Mouse (Mus musculus) T-helper 1 cell (primary cell): Measurements from ENCODE around the gene Hoxd10.

Source experiments
- in situ Hi-C: fragments of 300-600 bp; cut with MboI, MseI; formaldehyde crosslinking; loops from one replicate; pipeline ENCODE4 v1.15.1; 2025; ENCODE audit warnings: high pct_unique_total_duplicates

Hoxd10 gene

DNA sequence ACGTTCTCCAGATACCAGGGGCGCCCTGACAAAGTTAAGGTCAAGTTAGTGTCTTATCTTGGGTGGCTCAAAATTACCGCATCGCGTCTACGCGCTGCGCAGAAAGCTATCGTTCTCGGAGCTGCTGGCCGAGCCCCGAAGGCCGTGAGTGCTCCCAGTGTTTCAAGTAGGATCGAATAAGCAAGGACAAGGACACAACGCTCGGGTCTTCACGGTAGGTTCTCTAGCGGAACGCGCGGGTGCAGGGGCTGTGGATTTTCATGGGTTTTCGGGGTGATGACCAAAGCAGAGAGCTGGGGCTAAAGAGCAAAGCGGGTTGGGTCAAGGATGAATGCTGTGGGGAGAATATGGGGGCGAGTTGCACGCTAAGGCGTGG, 12.1 kb upstream of the Hoxd10 start:
- in situ Hi-C loops = no loop called here

DNA sequence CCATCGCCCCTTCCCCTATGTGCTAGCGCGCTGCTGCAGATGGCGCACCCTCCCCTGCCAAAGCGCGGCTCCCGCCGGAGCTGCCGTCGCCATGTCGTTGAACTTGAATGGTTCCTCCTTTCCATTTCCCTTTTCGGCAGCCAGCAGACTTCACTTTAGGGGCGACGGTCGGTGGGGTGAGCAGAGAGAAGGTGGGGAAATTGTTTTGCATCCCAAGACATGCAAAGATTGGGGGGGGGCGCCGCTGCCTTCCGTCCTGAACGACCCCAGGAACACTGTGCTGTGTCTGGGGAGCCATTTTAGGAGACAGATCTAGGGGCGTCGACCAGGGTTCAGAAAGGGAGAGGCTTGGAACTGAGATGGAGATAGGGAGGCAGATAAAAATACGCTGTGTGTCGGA, 11.7 kb upstream of the Hoxd10 start:
- in situ Hi-C loops = loop anchor here (10.0 kb wide), 1 partner anchor 1095 kb away; the partner anchor contains the start of gene Chrna1

- in situ Hi-C loops = loop anchor here (10.0 kb wide), 1 partner anchor 1096 kb away; the partner anchor contains the start of gene Chrna1
Measured at GRCm38 (mm10) chr2:74680561-74681398, 10.9 kb upstream of the Hoxd10 start.

DNA sequence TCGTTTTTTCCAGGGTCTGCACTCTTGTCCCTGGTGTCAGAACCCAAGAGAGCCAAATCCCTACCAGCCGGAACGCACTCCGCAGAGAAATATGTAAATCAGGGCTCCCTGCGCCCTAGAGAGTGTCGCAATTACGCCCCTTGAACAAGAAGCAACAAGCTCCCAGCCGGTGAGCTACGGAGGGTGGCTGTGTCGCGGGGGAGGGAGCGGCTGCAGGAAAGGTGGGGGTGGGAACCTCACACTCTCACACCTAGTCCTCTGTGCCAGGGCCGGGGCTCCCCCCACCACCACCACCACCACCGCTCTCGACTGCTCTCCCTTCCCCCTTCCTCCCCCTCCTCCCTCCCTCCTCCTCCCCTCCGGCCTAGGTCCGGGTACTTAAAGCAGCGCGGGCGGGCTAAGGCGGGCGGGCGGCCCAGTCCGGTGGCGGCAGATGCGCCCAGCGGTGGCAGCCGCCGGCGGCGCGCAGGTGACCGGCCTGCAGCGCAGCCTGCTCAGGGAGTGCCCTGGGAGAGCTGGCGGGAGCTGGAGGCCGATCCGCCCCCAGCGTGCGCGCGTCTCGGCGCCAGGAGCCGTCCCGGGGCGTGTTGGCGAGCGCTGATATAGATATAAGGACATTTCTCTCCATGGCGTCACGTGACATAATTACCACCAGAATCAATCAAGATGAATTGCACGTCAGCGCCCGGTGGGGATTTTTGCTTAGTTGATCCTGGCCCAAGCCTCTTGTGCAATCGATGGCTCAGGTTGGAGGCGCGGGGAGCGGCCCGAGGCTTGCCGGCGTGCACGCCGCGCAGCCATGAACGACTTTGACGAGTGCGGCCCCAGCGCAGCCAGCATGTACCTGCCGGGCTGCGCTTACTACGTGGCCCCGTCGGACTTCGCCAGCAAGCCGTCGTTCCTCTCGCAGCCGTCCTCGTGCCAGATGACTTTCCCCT, 9.9 kb upstream of the Hoxd10 start:
- in situ Hi-C loops = loop anchor here (10.0 kb wide), 1 partner anchor 1097 kb away; the partner anchor contains the start of gene Chrna1

GRCm38 (mm10) chr2:74682796-74683195, 8.9 kb upstream of the Hoxd10 start:
- in situ Hi-C loops = loop anchor here (10.0 kb wide), 1 partner anchor 1098 kb away; the partner anchor contains the start of gene Chrna1

DNA sequence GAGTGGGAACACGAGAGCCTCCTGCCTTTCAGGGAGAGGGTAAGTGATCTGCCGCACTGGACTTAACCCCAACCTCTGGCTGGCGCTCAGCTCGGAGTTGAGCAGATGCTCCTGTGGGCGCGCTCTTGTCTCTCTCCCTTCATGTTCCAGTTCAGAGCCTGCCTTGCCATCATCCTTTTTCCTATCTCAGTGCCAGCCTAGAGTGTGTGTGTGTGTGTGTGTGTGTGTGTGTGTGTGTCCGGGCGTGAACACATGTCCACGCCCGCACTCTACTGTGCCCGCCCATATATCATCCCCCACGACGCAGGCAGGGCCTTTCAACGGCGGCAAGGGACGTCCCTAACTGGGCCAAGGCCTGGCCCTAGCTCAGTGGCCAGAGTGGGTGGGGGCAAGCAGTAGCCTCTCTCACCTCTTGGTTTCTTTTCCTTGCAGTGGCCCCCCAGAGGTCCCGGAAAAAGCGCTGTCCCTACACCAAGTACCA, 8.2 kb upstream of the Hoxd10 start:
- in situ Hi-C loops = loop anchor here (10.0 kb wide), 1 partner anchor 1099 kb away; the partner anchor contains the start of gene Chrna1

- in situ Hi-C loops = loop anchor here (10.0 kb wide), 1 partner anchor 1099 kb away; the partner anchor contains the start of gene Chrna1
Measured at GRCm38 (mm10) chr2:74684106-74684505, 7.6 kb upstream of the Hoxd10 start.

- in situ Hi-C loops = loop anchor here (10.0 kb wide), 1 partner anchor 1100 kb away; the partner anchor contains the start of gene Chrna1
Measured at GRCm38 (mm10) chr2:74685059-74685603, 6.6 kb upstream of the Hoxd10 start.

DNA sequence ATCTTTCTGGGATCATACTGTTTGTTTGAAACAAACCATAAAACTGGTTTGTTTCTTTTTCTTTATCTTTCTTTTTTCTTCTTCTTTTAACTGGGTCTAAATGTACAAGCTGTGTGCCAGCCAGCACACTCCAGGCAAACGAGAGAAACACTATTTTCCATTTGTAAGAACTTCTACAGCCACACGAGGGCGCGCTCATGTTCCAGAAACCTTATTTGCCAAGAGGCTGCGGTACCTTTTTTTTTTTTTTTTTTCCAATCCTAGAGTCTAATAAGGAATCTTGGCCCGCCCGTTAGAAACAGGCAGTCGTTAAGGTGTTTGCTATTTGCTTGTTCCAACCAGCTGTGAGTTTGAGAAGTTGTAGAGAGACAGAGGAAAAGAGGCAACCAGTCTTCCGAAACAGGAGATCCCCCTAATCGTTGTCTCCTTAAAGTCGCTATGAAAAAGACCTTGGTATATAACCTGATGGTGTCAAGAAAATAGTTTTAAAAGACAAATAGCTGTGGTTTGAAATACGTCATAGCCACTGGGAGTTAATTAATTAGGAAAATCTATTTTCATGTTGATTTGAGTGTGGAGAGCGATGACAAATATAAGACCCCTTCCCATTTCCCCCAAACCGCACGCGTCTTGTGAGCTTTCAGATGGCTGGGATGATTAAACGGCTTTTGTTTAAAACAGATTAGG, 5.3 kb upstream of the Hoxd10 start:
- in situ Hi-C loops = loop anchor here (10.0 kb wide), 1 partner anchor 1102 kb away; the partner anchor contains the start of gene Chrna1

- in situ Hi-C loops = loop anchor here (10.0 kb wide), 1 partner anchor 1102 kb away; the partner anchor contains the start of gene Chrna1
Measured at GRCm38 (mm10) chr2:74686988-74687697, 4.6 kb upstream of the Hoxd10 start.

DNA sequence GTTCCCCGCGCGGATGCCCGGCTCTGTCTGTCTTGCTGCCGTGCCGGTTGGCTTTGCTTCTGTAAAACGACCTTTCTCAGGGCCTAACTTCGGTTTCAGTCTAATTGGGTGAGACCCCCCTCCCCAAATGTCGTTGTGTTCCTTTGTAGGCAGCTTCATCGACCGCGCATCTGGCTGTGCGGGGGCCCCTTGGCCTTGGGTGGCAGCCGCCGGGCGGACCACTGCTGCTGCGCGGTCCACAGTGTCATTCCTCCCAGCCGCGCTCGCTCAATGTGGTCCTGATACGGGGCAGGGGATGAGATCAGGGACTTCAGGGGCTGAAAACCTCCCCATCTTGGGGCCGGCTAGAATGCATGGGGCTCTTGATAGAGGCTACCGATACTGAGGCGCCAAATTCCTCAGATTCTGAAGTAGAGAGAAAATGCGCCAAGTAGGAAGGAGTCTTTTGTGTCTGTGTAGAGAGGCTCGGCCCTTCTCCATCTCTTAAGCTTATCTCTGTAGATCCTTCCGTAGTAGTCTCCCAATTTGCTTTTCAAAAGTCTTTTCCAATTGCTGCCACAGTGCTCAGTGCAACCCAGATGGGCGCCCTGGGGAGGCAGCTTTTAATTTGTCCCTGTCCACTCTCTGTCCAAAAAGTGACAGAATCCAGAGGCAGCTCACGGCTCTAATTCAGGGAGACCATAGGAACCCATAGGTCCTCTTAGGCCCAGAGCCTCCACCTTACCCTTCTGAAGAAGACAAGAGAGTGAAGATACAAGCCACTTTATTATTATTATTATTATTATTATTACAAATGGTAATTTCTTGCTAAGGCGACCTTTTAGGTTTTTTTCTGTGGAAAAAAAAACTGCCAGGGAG, 3.8 kb upstream of the Hoxd10 start:
- in situ Hi-C loops = loop anchor here (10.0 kb wide), 1 partner anchor 1103 kb away; the partner anchor contains the start of gene Chrna1

- in situ Hi-C loops = loop anchor here (10.0 kb wide), 1 partner anchor 1104 kb away; the partner anchor contains the start of gene Chrna1
Measured at GRCm38 (mm10) chr2:74688795-74689573, 2.7 kb upstream of the Hoxd10 start.

GRCm38 (mm10) chr2:74689574-74690337, 2.0 kb upstream of the Hoxd10 start:
- in situ Hi-C loops = loop anchor here (5.0 to 10.0 kb wide), 3 partner anchors 48 to 1105 kb away; partner anchors contain the start of gene Chrna1

- in situ Hi-C loops = loop anchor here (5.0 to 10.0 kb wide), 2 partner anchors 47 to 904 kb away; no protein-coding TSS in a partner anchor
Measured at GRCm38 (mm10) chr2:74690338-74690716, 1.4 kb upstream of the Hoxd10 start.

DNA sequence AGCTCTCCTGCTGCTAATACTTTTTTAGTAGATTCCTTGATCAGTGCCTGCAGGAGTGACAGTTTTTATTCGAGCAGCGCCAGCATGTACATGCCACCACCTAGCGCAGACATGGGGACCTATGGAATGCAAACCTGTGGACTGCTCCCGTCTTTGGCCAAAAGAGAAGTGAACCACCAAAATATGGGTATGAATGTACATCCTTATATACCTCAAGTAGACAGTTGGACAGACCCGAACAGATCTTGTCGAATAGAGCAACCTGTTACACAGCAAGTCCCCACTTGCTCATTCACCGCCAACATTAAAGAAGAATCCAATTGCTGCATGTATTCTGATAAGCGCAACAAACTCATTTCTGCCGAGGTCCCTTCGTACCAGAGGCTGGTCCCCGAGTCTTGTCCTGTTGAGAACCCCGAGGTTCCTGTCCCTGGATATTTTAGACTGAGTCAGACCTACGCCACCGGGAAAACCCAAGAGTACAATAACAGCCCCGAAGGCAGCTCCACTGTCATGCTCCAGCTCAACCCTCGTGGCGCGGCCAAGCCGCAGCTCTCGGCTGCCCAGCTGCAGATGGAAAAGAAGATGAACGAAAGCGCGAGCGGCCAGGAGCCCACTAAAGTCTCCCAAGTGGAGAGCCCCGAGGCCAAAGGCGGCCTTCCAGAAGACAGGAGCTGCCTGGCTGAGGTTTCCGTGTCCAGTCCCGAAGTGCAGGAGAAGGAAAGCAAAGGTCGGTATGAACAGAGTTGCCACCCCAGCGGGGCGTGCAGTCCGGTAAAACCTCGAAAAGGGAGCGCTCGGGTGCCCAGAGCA, 477 bp downstream of the Hoxd10 start:
- in situ Hi-C loops = loop anchor here (5.0 to 10.0 kb wide), 2 partner anchors 45 to 903 kb away; no protein-coding TSS in a partner anchor

DNA sequence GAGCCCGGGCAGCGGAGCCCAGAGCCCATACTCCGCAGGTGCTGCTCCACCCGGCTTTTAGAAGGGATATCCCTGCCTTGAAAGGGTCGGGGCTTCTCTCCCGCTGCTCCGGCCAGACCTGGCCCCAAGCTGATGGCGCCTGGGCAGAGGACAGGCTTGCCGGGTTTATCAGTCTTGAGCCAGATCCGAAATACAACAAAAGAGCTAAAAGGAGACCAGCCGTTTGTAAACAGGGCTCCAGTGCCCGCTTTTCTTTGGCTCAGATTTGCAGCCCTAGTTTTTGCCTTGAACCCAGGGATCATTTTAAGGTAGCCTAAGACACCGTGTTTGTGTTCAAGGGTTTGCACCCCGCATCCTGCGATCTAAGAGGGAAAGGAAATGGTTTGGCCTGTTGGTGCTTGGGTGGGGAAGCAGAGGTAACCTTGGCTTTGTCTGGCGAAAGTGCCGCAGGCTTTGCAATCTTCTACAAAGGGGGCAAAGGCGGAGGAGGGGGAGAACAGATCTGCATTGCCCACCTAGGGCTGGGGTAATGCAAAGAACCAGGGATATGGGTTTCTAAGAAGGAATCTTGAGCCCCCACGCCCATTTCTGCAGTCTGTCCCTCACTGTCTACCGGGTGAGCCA, 1.2 kb downstream of the Hoxd10 start:
- in situ Hi-C loops = loop anchor here (5.0 to 10.0 kb wide), 2 partner anchors 44 to 902 kb away; no protein-coding TSS in a partner anchor
